Mouse (Mus musculus): ENCODE measurements around the gene Ccdc191.

Ccdc191 gene

GRCm38 (mm10) chr16:43932319-43932718 is 42.7 kb downstream of the Ccdc191 start:
- no peak for DNase-seq

- no peak for DNase-seq
Observed at GRCm38 (mm10) chr16:43933041-43933440, 43.4 kb downstream of the Ccdc191 start.

- no peak for DNase-seq
Observed at GRCm38 (mm10) chr16:43934856-43935255, 45.3 kb downstream of the Ccdc191 start.

GRCm38 (mm10) chr16:43935367-43935766 is 45.8 kb downstream of the Ccdc191 start:
- no peak for DNase-seq

- no peak for DNase-seq
Observed at GRCm38 (mm10) chr16:43935892-43936291, 46.3 kb downstream of the Ccdc191 start.

- no peak for DNase-seq
Observed at GRCm38 (mm10) chr16:43940846-43941245, 51.2 kb downstream of the Ccdc191 start.

GRCm38 (mm10) chr16:43945351-43945750 is 55.8 kb downstream of the Ccdc191 start:
- DNase-seq: no peak

GRCm38 (mm10) chr16:43945869-43946268 is 56.3 kb downstream of the Ccdc191 start:
- DNase-seq: no peak

- no peak for DNase-seq
Observed at GRCm38 (mm10) chr16:43951591-43951990, 62.0 kb downstream of the Ccdc191 start.

- DNase-seq: no peak
Observed at GRCm38 (mm10) chr16:43954913-43955312, 65.3 kb downstream of the Ccdc191 start.

- no peak for DNase-seq
Observed at GRCm38 (mm10) chr16:43958038-43958437, 68.4 kb downstream of the Ccdc191 start.

- DNase-seq: no peak
Observed at GRCm38 (mm10) chr16:43963291-43963690, 73.7 kb downstream of the Ccdc191 start.

GRCm38 (mm10) chr16:43963780-43964179 is 74.2 kb downstream of the Ccdc191 start:
- DNase-seq: no peak

- no peak for DNase-seq
Observed at GRCm38 (mm10) chr16:43965781-43966389, 76.3 kb downstream of the Ccdc191 start.

GRCm38 (mm10) chr16:43970426-43970825 is 80.8 kb downstream of the Ccdc191 start:
- DNase-seq: no peak

GRCm38 (mm10) chr16:43971189-43971588 is 81.6 kb downstream of the Ccdc191 start:
- no peak for DNase-seq

GRCm38 (mm10) chr16:43971741-43972140 is 82.1 kb downstream of the Ccdc191 start:
- DNase-seq: no peak

- no peak for DNase-seq
Observed at GRCm38 (mm10) chr16:43972391-43972790, 82.8 kb downstream of the Ccdc191 start.

- DNase-seq: no peak
Observed at GRCm38 (mm10) chr16:43973147-43973546, 83.5 kb downstream of the Ccdc191 start.

- DNase-seq: no peak
Observed at GRCm38 (mm10) chr16:43973606-43974220, 84.1 kb downstream of the Ccdc191 start.

- no peak for DNase-seq
Observed at GRCm38 (mm10) chr16:43979010-43979327, 89.4 kb downstream of the Ccdc191 start.

GRCm38 (mm10) chr16:43979328-43980109 is 89.9 kb downstream of the Ccdc191 start, which contains the start of gene Zdhhc23:
Gene Zdhhc23, minus strand, starts transcription at chr16:43979791.
- peak; percentile 12 for DNase-seq

GRCm38 (mm10) chr16:43980110-43980609 is 90.6 kb downstream of the Ccdc191 start:
- DNase-seq: no peak

GRCm38 (mm10) chr16:43986299-43986698 is 96.7 kb downstream of the Ccdc191 start:
- DNase-seq: no peak

Data from cerebellum, adult 11 months (tissue).